Mouse (Mus musculus): ENCODE data around the gene Sumo1.

GRCm38 (mm10) chr1:59540537-59541148 lies 130.0 kb downstream of the Sumo1 start:
- no peak for TF ChIP-seq CTCF (conservative IDR thresholded peaks at IDR 0.05; ENCODE audit: insufficient read depth, insufficient read length, low read depth, low read length)
- TF ChIP-seq POLR2A (IDR thresholded peaks at IDR 0.05; ENCODE audit: low read depth, low read length) = no peak
